Mouse (Mus musculus): Measurements from ENCODE around the gene Tor4a. TPM values are rescaled to one million over a fixed set of nuclear protein-coding genes. Genes with fewer than 3 reads are reported as not detected.

Gene Tor4a
- 2.9 TPM for polyA plus RNA-seq (2015; fragmentation: Illumina TruSeq; extraction: RNeasy Lipid Tissue Mini Kit (QIAGEN cat#74804); ENCODE audit: low read depth, low replicate concordance)

GRCm38 (mm10) chr2:25196172-25196954, at the start of gene Tor4a:
Gene Tor4a, minus strand, starts transcription at chr2:25196886.

GRCm38 (mm10) chr2:25242101-25242506, 45.4 kb upstream of the Tor4a start, which contains the start of the genes Rnf208 and Cysrt1:
Gene Rnf208, plus strand, starts transcription at chr2:25242255.
Gene Cysrt1, minus strand, starts transcription at chr2:25242452.

GRCm38 (mm10) chr2:25236614-25237013, 39.9 kb upstream of the Tor4a start, which contains the start of gene Rnf224:
Gene Rnf224, minus strand, starts transcription at chr2:25236787.

GRCm38 (mm10) chr2:25234050-25234449, 37.4 kb upstream of the Tor4a start, which contains the start of gene Slc34a3:
Gene Slc34a3, minus strand, starts transcription at chr2:25234364.

GRCm38 (mm10) chr2:25224492-25224765, 27.7 kb upstream of the Tor4a start, which contains the start of gene Tubb4b:
Gene Tubb4b, minus strand, starts transcription at chr2:25224702.

GRCm38 (mm10) chr2:25218445-25218844, 21.8 kb upstream of the Tor4a start, which contains the start of gene Fam166a:
Gene Fam166a, plus strand, starts transcription at chr2:25218745.

GRCm38 (mm10) chr2:25214444-25214843, 17.8 kb upstream of the Tor4a start, which contains the start of gene Stpg3:
Gene Stpg3, minus strand, starts transcription at chr2:25214637.

GRCm38 (mm10) chr2:25211121-25211670, 14.5 kb upstream of the Tor4a start, which contains the start of gene Nelfb:
Gene Nelfb, minus strand, starts transcription at chr2:25211489.

GRCm38 (mm10) chr2:25180478-25180903, 16.2 kb downstream of the Tor4a start, which contains the start of gene Nrarp:
Gene Nrarp, plus strand, starts transcription at chr2:25180758.

Other genes with a start within 250 kb of the Tor4a start
- 34.0 TPM for gene Zmynd19, start 247.1 kb downstream of the Tor4a start, polyA plus RNA-seq (2015; fragmentation: Illumina TruSeq; extraction: RNeasy Lipid Tissue Mini Kit (QIAGEN cat#74804); ENCODE audit: low read depth, low replicate concordance)
- gene Dph7, start 234.5 kb downstream of the Tor4a start, polyA plus RNA-seq (2015; fragmentation: Illumina TruSeq; extraction: RNeasy Lipid Tissue Mini Kit (QIAGEN cat#74804); ENCODE audit: low read depth, low replicate concordance) = 37.8 TPM
- gene Mrpl41, start 221.8 kb downstream of the Tor4a start, polyA plus RNA-seq (2015; fragmentation: Illumina TruSeq; extraction: RNeasy Lipid Tissue Mini Kit (QIAGEN cat#74804); ENCODE audit: low read depth, low replicate concordance) = 176 TPM
- gene Pnpla7, start 220.9 kb downstream of the Tor4a start, polyA plus RNA-seq (2015; fragmentation: Illumina TruSeq; extraction: RNeasy Lipid Tissue Mini Kit (QIAGEN cat#74804); ENCODE audit: low read depth, low replicate concordance) = 11.9 TPM
- 429 TPM for gene Nsmf, start 142.5 kb downstream of the Tor4a start, polyA plus RNA-seq (2015; fragmentation: Illumina TruSeq; extraction: RNeasy Lipid Tissue Mini Kit (QIAGEN cat#74804); ENCODE audit: low read depth, low replicate concordance)
- gene Entpd8, start 116.6 kb downstream of the Tor4a start, polyA plus RNA-seq (2015; fragmentation: Illumina TruSeq; extraction: RNeasy Lipid Tissue Mini Kit (QIAGEN cat#74804); ENCODE audit: low read depth, low replicate concordance) = not detected
- not detected for gene Noxa1, start 101.7 kb downstream of the Tor4a start, polyA plus RNA-seq (2015; fragmentation: Illumina TruSeq; extraction: RNeasy Lipid Tissue Mini Kit (QIAGEN cat#74804); ENCODE audit: low read depth, low replicate concordance)
- gene Nrarp, start 16.1 kb downstream of the Tor4a start, polyA plus RNA-seq (2015; fragmentation: Illumina TruSeq; extraction: RNeasy Lipid Tissue Mini Kit (QIAGEN cat#74804); ENCODE audit: low read depth, low replicate concordance) = 13.6 TPM
- gene Nelfb, start 14.6 kb upstream of the Tor4a start, polyA plus RNA-seq (2015; fragmentation: Illumina TruSeq; extraction: RNeasy Lipid Tissue Mini Kit (QIAGEN cat#74804); ENCODE audit: low read depth, low replicate concordance) = 47.7 TPM
- gene Stpg3, start 17.8 kb upstream of the Tor4a start, polyA plus RNA-seq (2015; fragmentation: Illumina TruSeq; extraction: RNeasy Lipid Tissue Mini Kit (QIAGEN cat#74804); ENCODE audit: low read depth, low replicate concordance) = not detected
- gene Fam166a, start 21.9 kb upstream of the Tor4a start, polyA plus RNA-seq (2015; fragmentation: Illumina TruSeq; extraction: RNeasy Lipid Tissue Mini Kit (QIAGEN cat#74804); ENCODE audit: low read depth, low replicate concordance) = not detected
- gene Tubb4b, start 27.8 kb upstream of the Tor4a start, polyA plus RNA-seq (2015; fragmentation: Illumina TruSeq; extraction: RNeasy Lipid Tissue Mini Kit (QIAGEN cat#74804); ENCODE audit: low read depth, low replicate concordance) = 563 TPM
- gene Slc34a3, start 37.5 kb upstream of the Tor4a start, polyA plus RNA-seq (2015; fragmentation: Illumina TruSeq; extraction: RNeasy Lipid Tissue Mini Kit (QIAGEN cat#74804); ENCODE audit: low read depth, low replicate concordance) = not detected
- gene Rnf224, start 39.9 kb upstream of the Tor4a start, polyA plus RNA-seq (2015; fragmentation: Illumina TruSeq; extraction: RNeasy Lipid Tissue Mini Kit (QIAGEN cat#74804); ENCODE audit: low read depth, low replicate concordance) = not detected
- gene Rnf208, start 45.4 kb upstream of the Tor4a start, polyA plus RNA-seq (2015; fragmentation: Illumina TruSeq; extraction: RNeasy Lipid Tissue Mini Kit (QIAGEN cat#74804); ENCODE audit: low read depth, low replicate concordance) = 180 TPM
- not detected for gene Cysrt1, start 45.6 kb upstream of the Tor4a start, polyA plus RNA-seq (2015; fragmentation: Illumina TruSeq; extraction: RNeasy Lipid Tissue Mini Kit (QIAGEN cat#74804); ENCODE audit: low read depth, low replicate concordance)
- 6.7 TPM for gene AL732309.1, start 50.0 kb upstream of the Tor4a start, polyA plus RNA-seq (2015; fragmentation: Illumina TruSeq; extraction: RNeasy Lipid Tissue Mini Kit (QIAGEN cat#74804); ENCODE audit: low read depth, low replicate concordance)
- gene Tmem203, start 58.6 kb upstream of the Tor4a start, polyA plus RNA-seq (2015; fragmentation: Illumina TruSeq; extraction: RNeasy Lipid Tissue Mini Kit (QIAGEN cat#74804); ENCODE audit: low read depth, low replicate concordance) = 19.6 TPM
- gene Tprn, start 65.7 kb upstream of the Tor4a start, polyA plus RNA-seq (2015; fragmentation: Illumina TruSeq; extraction: RNeasy Lipid Tissue Mini Kit (QIAGEN cat#74804); ENCODE audit: low read depth, low replicate concordance) = 23.4 TPM
- gene Ssna1, start 75.6 kb upstream of the Tor4a start, polyA plus RNA-seq (2015; fragmentation: Illumina TruSeq; extraction: RNeasy Lipid Tissue Mini Kit (QIAGEN cat#74804); ENCODE audit: low read depth, low replicate concordance) = 92.1 TPM
- gene Anapc2, start 75.6 kb upstream of the Tor4a start, polyA plus RNA-seq (2015; fragmentation: Illumina TruSeq; extraction: RNeasy Lipid Tissue Mini Kit (QIAGEN cat#74804); ENCODE audit: low read depth, low replicate concordance) = 89.9 TPM
- not detected for gene Tmem210, start 91.3 kb upstream of the Tor4a start, polyA plus RNA-seq (2015; fragmentation: Illumina TruSeq; extraction: RNeasy Lipid Tissue Mini Kit (QIAGEN cat#74804); ENCODE audit: low read depth, low replicate concordance)
- not detected for gene Lrrc26, start 93.0 kb upstream of the Tor4a start, polyA plus RNA-seq (2015; fragmentation: Illumina TruSeq; extraction: RNeasy Lipid Tissue Mini Kit (QIAGEN cat#74804); ENCODE audit: low read depth, low replicate concordance)
- gene Grin1, start 122.3 kb upstream of the Tor4a start, polyA plus RNA-seq (2015; fragmentation: Illumina TruSeq; extraction: RNeasy Lipid Tissue Mini Kit (QIAGEN cat#74804); ENCODE audit: low read depth, low replicate concordance) = 267 TPM
- 51.8 TPM for gene Man1b1, start 135.5 kb upstream of the Tor4a start, polyA plus RNA-seq (2015; fragmentation: Illumina TruSeq; extraction: RNeasy Lipid Tissue Mini Kit (QIAGEN cat#74804); ENCODE audit: low read depth, low replicate concordance)
- gene Dpp7, start 159.5 kb upstream of the Tor4a start, polyA plus RNA-seq (2015; fragmentation: Illumina TruSeq; extraction: RNeasy Lipid Tissue Mini Kit (QIAGEN cat#74804); ENCODE audit: low read depth, low replicate concordance) = 38.1 TPM
- 27.2 TPM for gene Uap1l1, start 168.8 kb upstream of the Tor4a start, polyA plus RNA-seq (2015; fragmentation: Illumina TruSeq; extraction: RNeasy Lipid Tissue Mini Kit (QIAGEN cat#74804); ENCODE audit: low read depth, low replicate concordance)
- gene Sapcd2, start 175.4 kb upstream of the Tor4a start, polyA plus RNA-seq (2015; fragmentation: Illumina TruSeq; extraction: RNeasy Lipid Tissue Mini Kit (QIAGEN cat#74804); ENCODE audit: low read depth, low replicate concordance) = 2.5 TPM
- 11.2 TPM for gene Entpd2, start 199.0 kb upstream of the Tor4a start, polyA plus RNA-seq (2015; fragmentation: Illumina TruSeq; extraction: RNeasy Lipid Tissue Mini Kit (QIAGEN cat#74804); ENCODE audit: low read depth, low replicate concordance)
- gene Npdc1, start 202.5 kb upstream of the Tor4a start, polyA plus RNA-seq (2015; fragmentation: Illumina TruSeq; extraction: RNeasy Lipid Tissue Mini Kit (QIAGEN cat#74804); ENCODE audit: low read depth, low replicate concordance) = 274 TPM
- 1.1 TPM for gene Fut7, start 226.4 kb upstream of the Tor4a start, polyA plus RNA-seq (2015; fragmentation: Illumina TruSeq; extraction: RNeasy Lipid Tissue Mini Kit (QIAGEN cat#74804); ENCODE audit: low read depth, low replicate concordance)
- 105 TPM for gene Abca2, start 231.8 kb upstream of the Tor4a start, polyA plus RNA-seq (2015; fragmentation: Illumina TruSeq; extraction: RNeasy Lipid Tissue Mini Kit (QIAGEN cat#74804); ENCODE audit: low read depth, low replicate concordance)